ENCODE assay signal across 7 mouse cellular contexts in genomic region chr19:10869241-10869885, GRCm38 (mm10). TPM values are rescaled to one million over a fixed set of nuclear protein-coding genes. Genes with fewer than 3 reads are reported as not detected.
DNase-seq lines count a peak whose midpoint lies in the region; ATAC-seq and TF ChIP-seq lines count a peak whose summit lies in the region.

No protein-coding gene starts in this region.

- no peak for TF ChIP-seq CTCF in kidney, adult 2 months (conservative IDR thresholded peaks at IDR 0.05; ENCODE audit: insufficient read depth, insufficient read length, low read depth, low read length)

- H3K9me3 ChIP-seq in embryonic facial prominence, embryonic 12.5 days: no peaks in the 10 kb centered on the region
- no peaks in the 10 kb centered on the region for H3K9me3 ChIP-seq in limb, embryonic 10.5 days (replicated peaks)
- H3K9me3 ChIP-seq in midbrain, embryonic 12.5 days: no peaks in the 10 kb centered on the region
- H3K9me3 ChIP-seq in stomach, embryonic 14.5 days (ENCODE audit: control insufficient read depth, low read depth, low read length): no peaks in the 10 kb centered on the region

- peak; percentile 88 for ATAC-seq in embryonic facial prominence, embryonic 12.5 days (ENCODE audit: insufficient number of reproducible peaks, insufficient read depth, low FRiP score, low TSS enrichment)
- peak; percentile 96 for ATAC-seq in midbrain, embryonic 12.5 days (ENCODE audit: low FRiP score, low read depth)
- ATAC-seq in stomach, embryonic 14.5 days (ENCODE audit: insufficient number of reproducible peaks, insufficient read depth, low FRiP score, low read depth): peak; percentile 87

- H3K27ac ChIP-seq in embryonic facial prominence, embryonic 12.5 days: peak overlapping the region; percentile 87
- H3K27ac ChIP-seq in kidney, adult 2 months (ENCODE audit: insufficient read depth, low read depth, low read length): no peak overlapping the region
- peak overlapping the region; percentile 96 for H3K27ac ChIP-seq in limb, embryonic 10.5 days
- H3K27ac ChIP-seq in midbrain, embryonic 12.5 days (replicated peaks): peak overlapping the region; percentile 90
- peak overlapping the region; percentile 78; the same call in 1 of the 2 replicates for H3K27ac ChIP-seq in stomach, embryonic 14.5 days (ENCODE audit: low read length)

- peaks cover 63% of the 10 kb centered on the region for H3K36me3 ChIP-seq in embryonic facial prominence, embryonic 12.5 days
- peaks cover 4% of the 10 kb centered on the region for H3K36me3 ChIP-seq in kidney, adult 2 months (ENCODE audit: control insufficient read depth, insufficient read depth, low read length)
- H3K36me3 ChIP-seq in limb, embryonic 10.5 days: peaks cover 74% of the 10 kb centered on the region
- peaks cover 64% of the 10 kb centered on the region for H3K36me3 ChIP-seq in midbrain, embryonic 12.5 days
- H3K36me3 ChIP-seq in stomach, embryonic 14.5 days (ENCODE audit: control insufficient read depth, insufficient read depth, low read length): peaks cover 56% of the 10 kb centered on the region

- peak overlapping the region; percentile 79 for H3K4me2 ChIP-seq in embryonic facial prominence, embryonic 12.5 days (replicated peaks)
- peak overlapping the region; percentile 91 for H3K4me2 ChIP-seq in midbrain, embryonic 12.5 days (replicated peaks)
- H3K4me2 ChIP-seq in stomach, embryonic 14.5 days (replicated peaks; ENCODE audit: low read depth, low read length): peak overlapping the region; percentile 89

- H3K4me1 ChIP-seq in embryonic facial prominence, embryonic 12.5 days: peaks cover 22% of the 10 kb centered on the region
- H3K4me1 ChIP-seq in kidney, adult 2 months (ENCODE audit: control insufficient read depth, insufficient read depth, low read length): peaks cover 4% of the 10 kb centered on the region; the same call in 1 of the 2 replicates
- peaks cover 28% of the 10 kb centered on the region for H3K4me1 ChIP-seq in limb, embryonic 10.5 days
- H3K4me1 ChIP-seq in midbrain, embryonic 12.5 days: peaks cover 29% of the 10 kb centered on the region
- peaks cover 11% of the 10 kb centered on the region; the same call in 1 of the 2 replicates for H3K4me1 ChIP-seq in stomach, embryonic 14.5 days (ENCODE audit: control insufficient read depth, insufficient read depth, low read length)

- peak overlapping the region; percentile 86 for H3K9ac ChIP-seq in embryonic facial prominence, embryonic 12.5 days
- H3K9ac ChIP-seq in midbrain, embryonic 12.5 days (replicated peaks): peak overlapping the region; percentile 92
- H3K9ac ChIP-seq in stomach, embryonic 14.5 days (replicated peaks; ENCODE audit: low read depth, low read length): peak overlapping the region; percentile 92

- WGBS in embryonic facial prominence, embryonic 12.5 days: under 1% methylated on average over 43 of the region's 43 CpGs
- WGBS in kidney, adult 2 months: under 1% methylated on average over 43 of the region's 43 CpGs
- 0% methylated on average over 43 of the region's 43 CpGs for WGBS in limb, embryonic 10.5 days
- WGBS in midbrain, embryonic 12.5 days: under 1% methylated on average over 39 of the region's 43 CpGs
- under 1% methylated on average over 43 of the region's 43 CpGs for WGBS in stomach, embryonic 14.5 days

- TF ChIP-seq POLR2A in kidney, adult 2 months (IDR thresholded peaks at IDR 0.05; ENCODE audit: low read depth, low read length): peak; percentile 37

- H3K4me3 ChIP-seq in embryonic facial prominence, embryonic 12.5 days: peak overlapping the region; percentile 80
- peak overlapping the region; percentile 57 for H3K4me3 ChIP-seq in kidney, adult 2 months (ENCODE audit: insufficient read depth, low read depth, low read length)
- H3K4me3 ChIP-seq in limb, embryonic 10.5 days: peak overlapping the region; percentile 73
- H3K4me3 ChIP-seq in midbrain, embryonic 12.5 days: peak overlapping the region; percentile 86
- H3K4me3 ChIP-seq in stomach, embryonic 14.5 days (ENCODE audit: low read depth, low read length): peak overlapping the region; percentile 82

- DNase-seq in brain, adult 2 months (ENCODE audit: low read depth, low spot score): peak; percentile 97
- peak; percentile 75 for DNase-seq in heart, adult 8-10 months (ENCODE audit: low spot score)
- DNase-seq in kidney, adult 2 months: peak; percentile 83
- peak; percentile 91 for DNase-seq in limb, embryonic 10.5 days (ENCODE audit: low spot score)

- H3K27me3 ChIP-seq in embryonic facial prominence, embryonic 12.5 days: no peaks in the 10 kb centered on the region
- no peaks in the 10 kb centered on the region for H3K27me3 ChIP-seq in kidney, adult 2 months (replicated peaks; ENCODE audit: control insufficient read depth, insufficient read depth, low read length)
- H3K27me3 ChIP-seq in limb, embryonic 10.5 days (ENCODE audit: low read depth, poor library complexity, severe bottlenecking): no peaks in the 10 kb centered on the region
- H3K27me3 ChIP-seq in midbrain, embryonic 12.5 days: no peaks in the 10 kb centered on the region
- no peaks in the 10 kb centered on the region for H3K27me3 ChIP-seq in stomach, embryonic 14.5 days (ENCODE audit: control insufficient read depth, insufficient read depth, low read length)

RNA-seq across cellular contexts. Expression of gene Tmem132a, which starts 0.4 kb away (rescaled TPM):
- 130 and 135 TPM in 2 replicates for polyA plus RNA-seq in embryonic facial prominence, embryonic 12.5 days (2016; fragmentation: Nextera tagmentation; extraction: Ambion mirVana)
- 10 to 100 TPM in 3 of 4 experiments, 1 to 10 TPM in 1; 9.2 to 11.3 (median 10.9) TPM for total RNA-seq in heart, adult 8-10 months (2022)
- 12.1 and 15.8 TPM in 2 replicates for polyA plus RNA-seq in kidney, adult 2 months (2012; rRNA removed)
- 151 and 160 TPM in 2 replicates for polyA plus RNA-seq in limb, embryonic 10.5 days (2016; fragmentation: Nextera tagmentation; extraction: Ambion mirVana)
- polyA plus RNA-seq in midbrain, embryonic 12.5 days (2016; fragmentation: Nextera tagmentation; extraction: Ambion mirVana): 146 and 150 TPM in 2 replicates
- polyA plus RNA-seq in stomach, embryonic 14.5 days (2014; fragmentation: Nextera tagmentation; extraction: Ambion mirVana): 59.3 and 63.2 TPM in 2 replicates

RNA-seq across cellular contexts. Expression of gene Tmem109, which starts 12.4 kb away (rescaled TPM):
- 73.2 and 75.8 TPM in 2 replicates for polyA plus RNA-seq in embryonic facial prominence, embryonic 12.5 days (2016; fragmentation: Nextera tagmentation; extraction: Ambion mirVana)
- 100 to 1,000 TPM; 103 to 117 (median 104) TPM for total RNA-seq in heart, adult 8-10 months (2022)
- 101 and 124 TPM in 2 replicates for polyA plus RNA-seq in kidney, adult 2 months (2012; rRNA removed)
- polyA plus RNA-seq in limb, embryonic 10.5 days (2016; fragmentation: Nextera tagmentation; extraction: Ambion mirVana): 71.7 and 72.3 TPM in 2 replicates
- polyA plus RNA-seq in midbrain, embryonic 12.5 days (2016; fragmentation: Nextera tagmentation; extraction: Ambion mirVana): 36.4 and 40.3 TPM in 2 replicates
- polyA plus RNA-seq in stomach, embryonic 14.5 days (2014; fragmentation: Nextera tagmentation; extraction: Ambion mirVana): 132 and 137 TPM in 2 replicates

RNA-seq across cellular contexts. Expression of gene Prpf19, which starts 25.7 kb away (rescaled TPM):
- 41.5 and 42.1 TPM in 2 replicates for polyA plus RNA-seq in embryonic facial prominence, embryonic 12.5 days (2016; fragmentation: Nextera tagmentation; extraction: Ambion mirVana)
- total RNA-seq in heart, adult 8-10 months (2022): 100 to 1,000 TPM; 259 to 280 (median 264) TPM
- polyA plus RNA-seq in kidney, adult 2 months (2012; rRNA removed): 175 and 188 TPM in 2 replicates
- polyA plus RNA-seq in limb, embryonic 10.5 days (2016; fragmentation: Nextera tagmentation; extraction: Ambion mirVana): 47.2 and 51.5 TPM in 2 replicates
- polyA plus RNA-seq in midbrain, embryonic 12.5 days (2016; fragmentation: Nextera tagmentation; extraction: Ambion mirVana): 39.1 and 41.1 TPM in 2 replicates
- 47.9 and 49.9 TPM in 2 replicates for polyA plus RNA-seq in stomach, embryonic 14.5 days (2014; fragmentation: Nextera tagmentation; extraction: Ambion mirVana)

RNA-seq across cellular contexts. Expression of gene Slc15a3, which starts 29.8 kb away (rescaled TPM):
- 0.27 and 0.32 TPM in 2 replicates for polyA plus RNA-seq in embryonic facial prominence, embryonic 12.5 days (2016; fragmentation: Nextera tagmentation; extraction: Ambion mirVana)
- 1 to 10 TPM; 1.7 to 2.7 (median 2.1) TPM for total RNA-seq in heart, adult 8-10 months (2022)
- polyA plus RNA-seq in kidney, adult 2 months (2012; rRNA removed): 6.2 and 6.7 TPM in 2 replicates
- polyA plus RNA-seq in limb, embryonic 10.5 days (2016; fragmentation: Nextera tagmentation; extraction: Ambion mirVana): 0.20 and 0.28 TPM in 2 replicates
- polyA plus RNA-seq in midbrain, embryonic 12.5 days (2016; fragmentation: Nextera tagmentation; extraction: Ambion mirVana): 0.12 and 0.29 TPM in 2 replicates
- 0.45 and 0.52 TPM in 2 replicates for polyA plus RNA-seq in stomach, embryonic 14.5 days (2014; fragmentation: Nextera tagmentation; extraction: Ambion mirVana)

RNA-seq across cellular contexts. Expression of gene Cd6, which starts 39.5 kb away (rescaled TPM):
- polyA plus RNA-seq in embryonic facial prominence, embryonic 12.5 days (2016; fragmentation: Nextera tagmentation; extraction: Ambion mirVana): 0.09 TPM in 1 of 2 replicates, not detected in the other
- total RNA-seq in heart, adult 8-10 months (2022): under 1 TPM in 1 of 4 experiments, not detected in 3; 0.37 TPM
- polyA plus RNA-seq in kidney, adult 2 months (2012; rRNA removed): 0.30 and 3.1 TPM in 2 replicates
- polyA plus RNA-seq in limb, embryonic 10.5 days (2016; fragmentation: Nextera tagmentation; extraction: Ambion mirVana): 0.05 TPM in 1 of 2 replicates, not detected in the other
- not detected in 2 replicates for polyA plus RNA-seq in midbrain, embryonic 12.5 days (2016; fragmentation: Nextera tagmentation; extraction: Ambion mirVana)
- 0.58 TPM in 1 of 2 replicates, not detected in the other for polyA plus RNA-seq in stomach, embryonic 14.5 days (2014; fragmentation: Nextera tagmentation; extraction: Ambion mirVana)
